Mouse (Mus musculus) c-Kit-negative CD71-positive TER-119-positive erythroid progenitor cells, embryonic 14.5 days (primary cell): ENCODE data around the gene Gsg1l.

Experiments used
- DNase-seq: peaks from one replicate; pipeline ENCODE4 v3.0.0-alpha.2; 2013; ENCODE audit warnings: low read depth, low spot score

Gene Gsg1l

GRCm38 (mm10) chr7:126080949-126081654, 1.1 kb downstream of the Gsg1l start:
- DNase-seq: no peak

DNA sequence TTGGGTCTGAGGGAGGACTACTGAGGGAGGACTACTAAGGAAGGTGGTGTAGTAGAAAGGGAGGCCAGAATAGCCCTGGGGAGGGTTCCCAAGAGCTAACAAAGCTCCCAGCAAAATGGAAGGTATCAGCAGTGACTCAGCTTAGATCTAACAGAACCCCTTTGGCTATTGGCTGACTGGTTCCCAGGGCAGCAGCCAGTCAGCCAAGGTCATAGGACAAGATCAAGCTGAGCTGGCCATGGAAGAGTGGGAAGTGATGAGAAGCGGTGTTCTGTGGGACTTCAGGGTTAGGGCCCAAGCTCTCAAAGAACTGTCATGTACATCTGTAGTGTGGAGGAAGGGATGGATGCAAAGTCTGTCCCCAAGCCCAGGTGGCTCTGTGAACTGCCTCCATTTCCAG, 5.3 kb downstream of the Gsg1l start:
- no peak for DNase-seq

DNA sequence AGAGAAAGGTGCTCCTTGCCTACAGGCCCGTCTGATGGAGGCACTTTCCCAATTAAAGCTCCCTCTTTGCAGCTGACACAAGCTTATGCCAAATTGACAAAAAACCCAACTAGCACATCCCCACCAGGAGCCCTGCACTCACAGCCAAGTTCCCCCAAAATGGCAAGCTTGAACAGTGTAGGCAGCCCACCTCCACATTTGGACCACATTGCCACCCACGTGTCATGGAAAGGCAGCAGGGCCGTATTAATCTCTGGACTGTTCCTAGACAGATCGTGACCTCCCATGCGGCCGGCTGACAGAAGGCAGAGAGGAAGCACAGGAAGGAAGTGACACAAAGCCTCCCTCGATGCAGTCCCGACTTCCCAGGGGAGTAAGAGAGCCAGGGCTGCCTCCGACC, 7.2 kb downstream of the Gsg1l start:
- DNase-seq: no peak

- DNase-seq: no peak
Measured at GRCm38 (mm10) chr7:126070321-126070720, 11.9 kb downstream of the Gsg1l start.

GRCm38 (mm10) chr7:126066777-126067176, 15.4 kb downstream of the Gsg1l start:
- no peak for DNase-seq

DNA sequence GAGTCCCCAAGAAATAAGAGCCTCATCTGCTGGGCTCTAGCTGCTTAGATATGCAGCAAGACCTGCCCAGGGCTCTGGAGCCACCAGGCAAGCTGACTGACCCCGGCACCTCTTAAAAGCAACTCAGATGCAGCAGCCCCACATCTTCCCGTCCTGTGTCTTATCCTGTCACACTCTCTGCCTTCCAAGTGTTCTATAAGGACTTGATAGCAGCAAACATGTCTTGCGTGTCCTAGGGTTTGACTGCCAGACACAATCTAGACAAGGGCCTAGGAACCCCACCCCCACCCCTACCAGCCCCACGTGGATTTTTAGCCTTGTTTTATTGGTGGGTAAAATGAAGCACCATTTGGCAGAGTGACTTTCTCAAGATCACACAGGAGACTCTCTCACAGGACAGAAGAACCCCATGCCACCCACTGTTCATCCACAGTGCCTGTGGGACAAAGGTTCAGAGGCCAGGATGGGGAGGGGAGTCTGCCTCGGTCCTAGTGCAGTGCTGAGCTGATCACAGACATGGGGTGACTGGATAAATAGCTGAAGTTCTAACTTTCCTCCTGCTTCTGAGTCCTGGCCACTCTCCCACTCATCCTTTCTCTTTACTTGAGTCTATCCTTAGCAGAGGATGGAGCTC, 16.9 kb downstream of the Gsg1l start:
- DNase-seq: no peak

DNA sequence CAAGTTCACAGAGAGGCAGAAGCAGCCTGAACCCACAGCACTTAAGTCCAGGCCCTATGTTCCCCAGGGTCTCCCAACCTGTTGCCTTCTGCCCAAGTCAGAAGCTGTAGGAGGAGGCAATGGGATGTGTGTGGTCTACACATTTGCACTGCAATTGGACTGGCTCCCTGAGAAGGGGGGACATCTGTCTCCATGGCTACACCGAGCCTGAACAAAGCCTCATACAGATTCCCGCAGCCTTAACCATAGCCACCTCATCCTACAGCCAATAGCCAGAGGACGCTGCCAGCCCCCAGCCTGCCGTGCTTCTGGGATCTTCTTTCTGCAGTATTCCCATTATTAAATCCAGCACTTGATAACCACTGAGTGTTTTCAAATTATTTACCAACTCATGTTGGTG, 20.0 kb downstream of the Gsg1l start:
- DNase-seq: no peak

DNA sequence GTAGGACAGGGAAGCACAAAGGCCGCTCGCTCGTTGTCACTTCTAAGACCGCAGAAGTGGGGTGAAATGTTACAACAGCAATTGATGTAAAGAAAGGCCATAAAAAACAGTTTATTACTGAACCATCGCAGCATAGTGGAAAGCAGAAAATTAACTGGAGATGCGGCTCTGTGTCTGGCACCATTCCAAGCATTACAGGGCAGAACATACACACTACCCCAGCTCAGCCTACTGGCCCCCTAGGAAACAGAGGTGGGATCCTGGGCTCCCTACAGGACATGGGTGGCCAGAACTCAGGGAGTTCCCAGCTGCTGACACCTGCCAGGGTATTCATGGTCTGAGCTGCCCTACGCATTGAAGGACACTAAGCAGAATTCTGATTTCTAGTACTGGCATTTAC, 23.3 kb downstream of the Gsg1l start:
- no peak for DNase-seq

DNA sequence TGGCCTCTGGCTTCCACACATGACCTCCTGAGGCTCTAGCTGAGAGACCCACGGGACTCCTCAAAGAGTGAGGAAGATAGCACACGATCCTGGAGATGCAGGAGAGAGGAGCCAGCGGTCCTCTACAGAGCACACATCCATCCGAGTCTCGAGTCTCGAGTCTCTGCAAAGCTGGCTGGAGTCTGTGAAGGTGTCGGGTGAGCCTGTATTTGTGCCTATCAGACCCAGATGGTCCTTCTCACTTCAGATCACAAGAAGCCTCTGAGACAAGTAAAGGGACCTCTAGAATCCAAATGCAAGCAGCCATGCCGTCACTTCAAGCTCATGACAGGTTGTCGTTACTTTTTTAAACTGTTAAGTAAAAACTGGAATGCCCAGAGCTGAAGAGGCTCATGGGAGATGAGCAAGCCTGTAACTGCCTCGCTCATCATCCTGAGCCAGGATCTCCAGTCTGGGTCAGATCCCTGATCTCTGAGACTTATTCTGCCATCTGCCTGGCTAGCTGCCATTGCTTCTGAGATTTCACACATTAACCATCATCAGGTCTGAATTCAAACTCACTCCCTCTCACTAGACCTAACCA, 24.8 kb downstream of the Gsg1l start:
- no peak for DNase-seq

DNA sequence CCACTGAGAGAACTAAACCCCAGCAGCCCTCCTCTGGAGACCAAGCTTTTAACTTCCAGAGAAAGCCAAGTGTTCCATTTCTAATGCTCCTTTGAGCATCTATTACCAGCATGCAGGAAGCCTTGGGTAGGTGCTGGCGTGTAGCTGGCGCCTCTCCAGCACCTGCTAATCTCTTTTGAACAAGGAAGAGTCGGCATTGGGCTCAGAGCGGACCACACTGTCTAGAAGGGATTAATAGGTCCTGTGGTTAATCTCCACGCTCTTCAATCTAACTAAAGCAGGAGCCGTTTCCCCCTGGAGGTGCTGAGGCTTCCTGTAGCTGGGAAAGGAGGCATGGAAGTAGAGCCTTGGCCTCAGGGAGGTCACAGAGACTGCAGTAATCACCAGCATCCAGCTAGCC, 27.6 kb downstream of the Gsg1l start:
- DNase-seq: no peak

GRCm38 (mm10) chr7:126053618-126054017, 28.6 kb downstream of the Gsg1l start:
- no peak for DNase-seq

DNA sequence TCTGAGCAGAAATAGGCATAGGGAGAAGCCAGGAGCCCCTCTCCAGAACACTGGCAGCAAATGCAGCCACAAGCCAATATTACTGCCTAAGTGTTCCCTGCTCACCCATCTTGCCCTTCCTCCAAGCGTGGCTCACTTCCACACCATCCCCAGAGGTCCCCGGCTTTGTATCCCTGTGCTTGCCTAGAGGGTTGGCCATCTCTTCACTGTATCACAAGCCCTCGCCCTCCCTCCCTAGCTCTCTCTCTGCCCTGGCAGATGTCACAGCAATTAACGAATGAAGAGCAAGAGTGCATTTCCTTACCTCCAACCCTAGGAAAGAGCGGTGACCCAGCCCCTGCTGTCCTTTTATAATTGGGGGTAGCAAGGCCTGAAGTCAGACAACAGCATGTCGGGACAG, 30.3 kb downstream of the Gsg1l start:
- no peak for DNase-seq

GRCm38 (mm10) chr7:126045077-126045476, 37.1 kb downstream of the Gsg1l start:
- no peak for DNase-seq

GRCm38 (mm10) chr7:126042306-126042705, 39.9 kb downstream of the Gsg1l start:
- peak; percentile 57 for DNase-seq

- no peak for DNase-seq
Measured at GRCm38 (mm10) chr7:126040794-126041526, 41.3 kb downstream of the Gsg1l start.

GRCm38 (mm10) chr7:126039847-126040246, 42.4 kb downstream of the Gsg1l start:
- no peak for DNase-seq

- DNase-seq: peak; percentile 65
Measured at GRCm38 (mm10) chr7:126039247-126039835, 42.9 kb downstream of the Gsg1l start.

- DNase-seq: no peak
Measured at GRCm38 (mm10) chr7:126038366-126039246, 43.6 kb downstream of the Gsg1l start.

GRCm38 (mm10) chr7:126035332-126035731, 46.9 kb downstream of the Gsg1l start:
- no peak for DNase-seq

GRCm38 (mm10) chr7:126032776-126033209, 49.4 kb downstream of the Gsg1l start:
- no peak for DNase-seq

- no peak for DNase-seq
Measured at GRCm38 (mm10) chr7:126032365-126032755, 49.9 kb downstream of the Gsg1l start.
